Mouse (Mus musculus) forebrain, embryonic 16.5 days (tissue): Measurements from ENCODE around the gene Bad. TPM values are rescaled to one million over a fixed set of nuclear protein-coding genes. Genes with fewer than 3 reads are reported as not detected.

Experiments
- ATAC-seq: fragments of 200-750 bp; cut with Nextera tagmentation; 2 replicates; pipeline ENCODE4 v1.8.0; 2017; ENCODE audit warnings: mild to moderate bottlenecking, moderate library complexity
- H3K27ac ChIP-seq: fragments of 300-500 bp; sonication (generic); 2 replicates; pipeline ENCODE4 v1.5.1; 2014; ENCODE audit warnings: low read length, control low read depth
- H3K27me3 ChIP-seq: fragments of 300-500 bp; sonication (generic); replicated peaks from 2 replicates; pipeline ENCODE4 v1.6.1; 2014; ENCODE audit warnings: low read length; ENCODE audit not compliant: control insufficient read depth, insufficient read depth
- H3K36me3 ChIP-seq: fragments of 300-500 bp; sonication (generic); 2 replicates; pipeline ENCODE4 v1.6.1; 2014; ENCODE audit not compliant: control insufficient read depth, insufficient read depth
- H3K4me1 ChIP-seq: fragments of 300-500 bp; sonication (generic); replicated peaks from 2 replicates; pipeline ENCODE4 v1.6.1; 2014; ENCODE audit warnings: low read length; ENCODE audit not compliant: control insufficient read depth, insufficient read depth
- H3K4me2 ChIP-seq: fragments of 300-500 bp; sonication (generic); 2 replicates; pipeline ENCODE4 v1.6.1; 2014; ENCODE audit warnings: mild to moderate bottlenecking, low read length, control low read depth
- H3K4me3 ChIP-seq: fragments of 300-500 bp; sonication (generic); replicated peaks from 2 replicates; pipeline ENCODE4 v1.5.1; 2014; ENCODE audit warnings: mild to moderate bottlenecking, low read length, control low read depth
- H3K9ac ChIP-seq: fragments of 300-500 bp; sonication (generic); replicated peaks from 2 replicates; pipeline ENCODE4 v1.6.1; 2014; ENCODE audit warnings: low read depth, low read length, control low read depth
- H3K9me3 ChIP-seq: fragments of 300-500 bp; sonication (generic); 2 replicates; pipeline ENCODE4 v1.6.1; 2016; ENCODE audit warnings: low read length; ENCODE audit not compliant: control insufficient read depth
- whole genome bisulfite sequencing: fragments of 180-500 bp; shearing (Covaris S2); extraction: QIAGEN DNeasy Blood & Tissue Kit; methylation state at CpG from one replicate; pipeline ENCODE4 v1.1.7; 2014; 5-methylcytosine and 5-hydroxymethylcytosine counted together
- polyA plus RNA-seq: library from polyadenylated mRNA; unstranded; fragments of >200 nt; fragmentation: Nextera tagmentation; extraction: Ambion mirVana; gene quantifications from 2 replicates; pipeline ENCODE4 v1.2.1, GENCODE M21; 2015

Gene Bad
- polyA plus RNA-seq, 1 experiment from 2014 or later = 88.4 TPM

GRCm38 (mm10) chr19:6969665-6970381, 28.2 kb downstream of the Bad start:
- under 1% methylated on average over 55 of the region's 55 CpGs for WGBS
- H3K4me3 ChIP-seq = peak overlapping the region; percentile 42
- ATAC-seq = 0 out of 2 replicates have a peak, but pooled peaks have one; percentile 11
- no peaks in the 10 kb centered on the region for H3K9me3 ChIP-seq
- H3K27me3 ChIP-seq = peaks cover 15% of the 10 kb centered on the region; the same call in 1 of the 2 replicates
- H3K4me1 ChIP-seq = peaks cover 16% of the 10 kb centered on the region
- no peak overlapping the region for H3K27ac ChIP-seq
- peak overlapping the region; percentile 47 for H3K4me2 ChIP-seq
- peak overlapping the region; percentile 57 for H3K9ac ChIP-seq
- H3K36me3 ChIP-seq = no peaks in the 10 kb centered on the region

- Histone ChIP-seq H3K4me3 (no peak overlapping the region), H3K27ac (no peak overlapping the region), H3K27me3 (peaks cover 15% of the 10 kb centered on the region; the same call in 1 of the 2 replicates), H3K4me2 (peak overlapping the region; percentile 47; the same call in 1 of the 2 replicates), H3K9ac (peak overlapping the region; percentile 35), H3K36me3 (no peaks in the 10 kb centered on the region), H3K9me3 (no peaks in the 10 kb centered on the region), H3K4me1 (peaks cover 16% of the 10 kb centered on the region)
- WGBS = 16% methylated on average over 11 of the region's 11 CpGs
- ATAC-seq = no peak
Measured at GRCm38 (mm10) chr19:6970460-6971085, 28.9 kb downstream of the Bad start.

- WGBS = 59% methylated on average over 6 of the region's 6 CpGs
- no peak overlapping the region for H3K4me2 ChIP-seq
- no peak for ATAC-seq
- no peaks in the 10 kb centered on the region for H3K9me3 ChIP-seq
- H3K27me3 ChIP-seq = peaks cover 15% of the 10 kb centered on the region; the same call in 1 of the 2 replicates
- peaks cover 22% of the 10 kb centered on the region for H3K4me1 ChIP-seq
- no peak overlapping the region for H3K4me3 ChIP-seq
- no peak overlapping the region for H3K9ac ChIP-seq
- H3K36me3 ChIP-seq = no peaks in the 10 kb centered on the region
- no peak overlapping the region for H3K27ac ChIP-seq
Measured at GRCm38 (mm10) chr19:6971644-6972043, 30.0 kb downstream of the Bad start.

GRCm38 (mm10) chr19:6972247-6972917, 30.7 kb downstream of the Bad start:
- Histone ChIP-seq H3K4me1 (peaks cover 28% of the 10 kb centered on the region), H3K36me3 (peaks cover 2% of the 10 kb centered on the region; the same call in 1 of the 2 replicates), H3K4me2 (no peak overlapping the region), H3K9me3 (no peaks in the 10 kb centered on the region), H3K9ac (no peak overlapping the region), H3K27ac (no peak overlapping the region), H3K4me3 (no peak overlapping the region), H3K27me3 (peaks cover 15% of the 10 kb centered on the region; the same call in 1 of the 2 replicates)
- ATAC-seq = no peak
- 87% methylated on average over 13 of the region's 13 CpGs for WGBS

GRCm38 (mm10) chr19:6973581-6974190, 32.0 kb downstream of the Bad start:
- ATAC-seq = no peak
- Histone ChIP-seq H3K4me1 (peaks cover 41% of the 10 kb centered on the region), H3K9me3 (no peaks in the 10 kb centered on the region), H3K27ac (peak overlapping the region; percentile 46; the same call in 1 of the 2 replicates), H3K4me2 (peak overlapping the region; percentile 58), H3K27me3 (peaks cover 10% of the 10 kb centered on the region; the same call in 1 of the 2 replicates), H3K36me3 (peaks cover 6% of the 10 kb centered on the region), H3K4me3 (peak overlapping the region; percentile 60), H3K9ac (peak overlapping the region; percentile 85)
- 31% methylated on average over 12 of the region's 12 CpGs for whole genome bisulfite sequencing

GRCm38 (mm10) chr19:6974211-6975205, 32.8 kb downstream of the Bad start, which contains the start of gene Ppp1r14b:
Gene Ppp1r14b, plus strand, starts transcription at chr19:6974968.
- Histone ChIP-seq H3K4me2 (peak within 1 kb of the TSS; percentile 72), H3K27ac (peak within 1 kb of the TSS; percentile 82), H3K36me3 (peaks cover 6% of the 10 kb centered on the region), H3K9ac (peak within 1 kb of the TSS; percentile 85), H3K4me3 (peak within 1 kb of the TSS; percentile 60), H3K4me1 (peaks cover 47% of the 10 kb centered on the region), H3K9me3 (no peaks in the 10 kb centered on the region), H3K27me3 (peaks cover 5% of the 10 kb centered on the region; the same call in 1 of the 2 replicates)
- 0% methylated on average over 64 of the region's 84 CpGs for WGBS
- ATAC-seq = peak; percentile 73

GRCm38 (mm10) chr19:6975537-6976521, 34.2 kb downstream of the Bad start, which contains the start of gene Plcb3:
Gene Plcb3, minus strand, starts transcription at chr19:6976470.
- ATAC-seq = peak; percentile 5
- WGBS = 0% methylated on average over 16 of the region's 16 CpGs
- peak within 1 kb of the TSS; percentile 72 for H3K4me2 ChIP-seq

More at GRCm38 (mm10) chr19:6975537-6976521, 34.2 kb downstream of the Bad start, which contains the start of gene Plcb3:
- Histone ChIP-seq H3K27me3 (no peaks in the 10 kb centered on the region), H3K9ac (peak within 1 kb of the TSS; percentile 85), H3K4me1 (peaks cover 38% of the 10 kb centered on the region), H3K27ac (peak within 1 kb of the TSS; percentile 82), H3K9me3 (no peaks in the 10 kb centered on the region), H3K36me3 (peaks cover 6% of the 10 kb centered on the region), H3K4me3 (peak within 1 kb of the TSS; percentile 60)
